Mouse (Mus musculus): ENCODE results near the gene Rnf7.
"Not testable (repeated sequence)": the region's sequence is repeated elsewhere in the genome, so short reads cannot be mapped to it uniquely, and the experiment has no call there.

Gene Rnf7

DNA sequence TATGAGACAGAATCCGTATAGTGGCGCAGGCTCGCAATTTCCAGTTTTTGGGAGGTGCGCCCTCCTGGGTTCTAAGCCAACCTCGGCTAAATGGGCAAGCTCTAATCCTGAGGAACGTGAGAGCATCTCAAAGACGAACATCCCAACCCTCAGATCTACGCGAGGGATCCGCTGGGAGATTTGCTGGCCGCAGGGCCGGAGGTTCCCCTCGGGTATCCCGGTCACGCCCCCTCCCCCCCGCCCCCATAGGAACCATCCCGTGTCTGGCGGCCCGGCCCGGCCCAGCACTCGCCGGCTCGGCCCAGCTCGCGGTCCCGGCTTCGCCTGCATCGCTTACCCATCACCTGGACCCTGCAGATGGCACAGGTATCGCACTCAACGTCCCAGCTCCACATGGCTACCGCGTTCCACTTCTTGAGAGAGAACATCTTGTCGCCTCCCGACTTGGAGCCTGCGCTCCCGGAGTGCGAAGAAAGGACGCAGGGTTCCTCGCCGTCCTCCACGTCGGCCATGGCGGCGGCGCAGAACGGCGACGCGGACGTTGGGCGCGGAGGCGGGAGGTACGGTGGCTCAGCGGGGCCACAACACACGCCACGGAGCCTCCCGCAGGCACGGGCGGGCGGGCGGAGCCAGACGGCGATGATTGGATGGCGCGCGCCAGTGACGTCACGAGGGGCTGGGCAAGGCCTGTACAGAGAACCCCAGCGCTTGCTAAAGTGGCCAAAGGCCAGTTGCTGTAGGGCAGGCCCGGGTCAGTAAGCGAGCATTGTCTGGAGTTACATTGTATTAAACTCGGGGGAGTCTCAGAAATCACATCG lies at the start of gene Rnf7:
TSS of gene Rnf7 (minus strand) at position 605 of the 818 bp plus-strand sequence.
- peak; percentile 98 for DNase-seq (ENCODE audit: low spot score)

DNA sequence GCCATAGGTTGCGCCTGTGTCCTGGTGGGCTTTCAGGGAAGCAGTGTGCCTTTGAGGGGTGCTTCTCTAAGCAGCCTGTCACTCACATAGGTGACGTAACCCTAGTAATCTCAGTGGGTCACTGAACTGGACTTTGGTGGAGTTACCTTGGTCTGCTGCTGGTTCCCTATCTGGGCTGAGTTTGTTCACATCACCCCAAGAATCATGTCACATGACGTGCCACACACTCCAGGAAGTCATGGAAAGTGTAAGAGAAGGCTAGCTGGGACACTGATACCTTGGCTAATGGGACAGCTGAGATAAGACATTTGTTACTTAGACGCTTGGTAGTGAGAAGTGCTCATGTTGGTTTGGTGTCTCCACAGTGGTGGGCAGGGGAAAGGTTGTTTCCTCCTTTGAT lies 47.5 kb upstream of the Rnf7 start:
- DNase-seq (ENCODE audit: low spot score) = no peak

DNA sequence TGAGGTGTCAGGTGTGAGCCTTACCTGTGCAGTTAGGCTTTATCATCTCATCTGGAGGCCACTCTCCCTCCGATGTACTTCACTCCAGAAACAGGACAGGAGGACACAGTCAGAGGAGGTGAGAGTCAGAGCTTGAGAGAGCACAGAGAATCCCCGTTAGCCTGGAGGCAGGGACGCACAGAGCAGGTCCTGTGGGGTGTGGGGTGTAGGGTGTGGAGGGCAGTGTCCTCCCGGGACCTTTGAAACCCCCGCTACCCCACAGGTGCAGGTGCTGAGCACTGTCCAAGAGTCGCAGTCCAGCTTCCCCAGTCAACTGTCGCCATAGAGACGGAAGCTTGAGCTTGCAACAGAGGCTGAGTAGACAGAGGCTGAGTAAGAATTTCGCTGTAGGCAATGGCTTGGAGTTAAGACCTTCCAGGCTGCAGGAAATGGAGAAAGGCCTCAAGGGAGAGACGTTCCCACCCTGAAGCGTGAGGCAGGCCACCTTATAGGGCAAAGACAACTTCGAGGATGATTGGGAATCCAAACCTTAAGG lies 46.6 kb upstream of the Rnf7 start, which contains the start of gene Gm28729:
TSS of gene Gm28729 (minus strand) at position 293 of the 535 bp plus-strand sequence.
- no peak for DNase-seq (ENCODE audit: low spot score)

DNA sequence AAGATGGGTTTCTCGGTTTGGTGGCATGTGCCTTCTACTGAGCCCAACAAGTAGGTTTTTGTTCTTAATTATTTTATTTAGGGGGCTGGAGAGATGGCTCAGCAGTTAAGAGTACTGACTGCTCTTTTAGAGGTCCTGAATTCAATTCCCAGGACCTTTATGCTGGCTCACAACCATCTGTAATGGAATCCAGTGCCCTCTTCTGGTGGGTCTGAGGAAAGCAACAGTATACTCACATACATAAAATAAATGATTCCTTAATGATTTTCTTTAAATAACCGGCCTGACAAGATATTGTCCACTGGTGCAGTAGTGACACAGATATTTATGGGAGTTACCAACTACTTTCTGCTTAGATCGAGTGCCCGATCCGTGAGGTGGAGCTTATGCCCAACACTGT lies 44.7 kb upstream of the Rnf7 start:
- no peak for DNase-seq (ENCODE audit: low spot score)

DNA sequence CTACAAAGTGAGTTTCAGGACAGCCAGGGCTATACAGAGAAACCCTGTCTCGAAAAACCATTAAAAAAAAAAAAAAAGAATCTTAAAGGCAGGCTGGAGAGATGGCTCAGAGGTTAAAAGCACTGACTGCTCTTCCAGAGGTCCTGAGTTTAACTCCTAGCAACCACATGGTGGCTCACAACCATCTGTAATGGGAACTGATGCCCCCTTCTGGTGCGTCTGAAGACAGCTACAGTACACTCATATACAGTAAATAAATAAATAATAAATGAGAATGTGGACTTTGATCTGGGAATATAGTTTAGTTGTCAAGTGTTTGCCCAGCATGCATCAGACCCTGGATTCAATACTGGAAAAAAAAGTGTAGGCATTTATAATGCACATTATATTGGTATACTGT lies 43.1 kb upstream of the Rnf7 start:
- not testable (repeated sequence) for DNase-seq (ENCODE audit: low spot score)

DNA sequence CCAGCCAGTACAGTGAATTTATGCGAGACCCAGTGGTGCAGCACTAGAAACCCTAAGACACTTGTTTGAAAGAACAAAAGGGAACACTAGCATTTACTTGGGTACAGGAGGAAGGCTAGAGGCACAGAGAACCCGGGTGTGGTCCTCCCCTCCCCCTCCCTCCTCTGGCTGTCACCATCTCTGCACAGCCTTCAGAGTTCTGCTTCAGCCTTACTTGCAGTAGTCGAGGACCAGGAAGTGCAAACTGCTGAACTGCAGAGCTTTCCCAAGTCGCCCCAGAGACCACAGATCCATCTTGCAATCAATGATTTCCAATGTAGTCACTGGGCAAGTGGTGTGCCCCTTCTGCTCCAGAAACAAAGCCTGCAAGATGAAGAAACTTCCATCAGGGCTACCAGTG lies 39.0 kb upstream of the Rnf7 start:
- no peak for DNase-seq (ENCODE audit: low spot score)

DNA sequence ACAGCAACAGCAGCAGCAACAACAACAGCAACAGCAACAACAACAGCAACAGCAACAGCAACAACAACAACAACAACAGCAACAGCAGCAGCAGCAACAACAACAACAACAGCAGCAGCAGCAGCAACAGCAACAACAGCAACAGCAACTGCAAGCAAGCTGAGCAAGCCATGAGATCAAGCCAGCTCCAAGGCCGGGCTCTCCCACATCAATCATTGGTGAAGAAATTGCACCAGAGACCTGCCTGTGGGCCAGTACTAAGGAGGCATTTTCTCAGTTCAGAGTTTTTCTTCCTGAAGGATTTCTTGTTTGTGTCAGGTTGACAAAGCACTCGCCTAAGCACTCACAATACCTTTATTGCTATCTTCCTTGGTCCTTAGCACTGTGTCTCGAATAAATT lies 38.3 kb upstream of the Rnf7 start:
- no peak for DNase-seq (ENCODE audit: low spot score)

DNA sequence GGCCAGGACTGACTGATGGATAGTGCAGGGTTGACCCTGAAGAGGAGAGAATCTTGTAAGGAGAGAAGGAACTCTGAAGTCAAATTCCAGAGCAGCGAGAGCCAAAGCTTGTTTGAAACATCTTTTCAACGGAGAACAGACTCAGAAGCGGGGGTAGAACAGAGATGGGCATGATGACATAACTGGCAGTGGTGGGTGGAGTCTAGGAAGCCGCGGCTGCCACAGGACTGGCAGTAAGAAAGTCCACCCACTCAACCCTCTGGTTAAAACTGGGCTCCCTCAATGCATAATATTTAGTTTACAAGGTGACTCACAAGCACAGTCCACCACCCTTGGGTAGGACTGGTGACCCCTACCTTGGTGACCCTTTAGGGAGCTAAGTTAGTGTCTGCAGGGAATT lies 37.3 kb upstream of the Rnf7 start:
- DNase-seq (ENCODE audit: low spot score) = no peak

DNA sequence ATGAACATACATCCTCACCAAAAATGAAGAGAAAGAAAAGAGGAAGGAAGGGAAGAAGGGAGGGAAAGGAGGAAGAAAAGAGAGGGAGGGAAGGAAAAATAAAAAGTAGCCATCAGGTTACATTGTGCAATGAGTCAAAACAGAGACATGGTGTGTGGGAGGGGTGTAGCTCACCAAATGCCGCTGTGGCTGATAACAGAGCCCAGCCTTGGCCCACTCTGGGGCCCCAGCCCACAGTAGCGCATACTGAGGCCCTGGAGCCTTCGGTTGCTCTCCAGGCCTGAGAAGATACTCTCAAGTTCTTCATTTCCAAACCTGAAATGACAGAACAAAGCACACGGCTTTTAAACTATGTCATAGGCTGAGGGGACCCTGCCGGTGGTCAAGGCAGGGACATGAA lies 35.8 kb upstream of the Rnf7 start:
- DNase-seq (ENCODE audit: low spot score) = no peak

DNA sequence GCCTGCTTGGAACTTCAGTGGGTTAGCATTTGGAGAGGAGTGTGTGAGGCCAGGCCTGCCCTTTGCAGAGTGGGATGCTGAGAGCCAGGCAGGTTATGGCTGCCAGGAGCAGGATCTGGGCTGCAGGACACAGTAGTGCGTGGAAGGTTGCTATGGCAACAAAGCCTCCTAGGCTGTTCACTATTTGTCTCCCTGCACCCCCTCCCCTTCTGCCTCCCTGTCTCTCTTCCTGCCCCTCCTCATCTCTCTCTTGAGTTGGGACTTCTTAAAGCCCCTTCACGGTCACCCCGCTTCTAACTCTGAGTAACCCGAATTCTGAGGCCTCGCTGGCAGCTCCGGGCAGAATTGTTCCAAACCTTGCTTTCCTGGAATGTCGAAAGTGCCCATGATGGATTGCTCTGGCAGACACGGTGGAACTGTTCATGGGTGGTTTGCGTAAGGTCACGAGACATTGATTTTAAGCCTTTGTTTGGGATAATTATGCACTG lies 27.6 kb upstream of the Rnf7 start:
- peak; percentile 21 for DNase-seq (ENCODE audit: low spot score)

DNA sequence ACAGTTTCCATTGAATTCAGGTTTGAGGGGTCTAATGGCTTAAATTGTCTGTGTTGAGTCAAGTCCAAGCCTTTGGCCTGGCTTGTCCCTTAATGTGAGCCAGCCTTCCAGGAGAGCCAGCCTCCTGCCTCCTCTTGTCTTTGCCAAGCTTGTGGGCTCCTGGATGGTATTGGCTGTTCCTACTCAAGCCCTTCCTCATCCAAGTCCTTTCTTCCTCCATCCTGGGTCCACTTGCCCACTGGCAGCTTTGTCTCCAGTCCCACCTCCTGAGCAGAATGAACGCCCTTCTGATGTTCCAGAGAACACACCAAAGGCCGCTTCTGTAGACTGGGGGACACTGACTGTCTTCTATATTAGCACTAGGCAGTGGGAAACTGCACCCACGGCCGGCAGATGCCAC lies 26.7 kb upstream of the Rnf7 start:
- no peak for DNase-seq (ENCODE audit: low spot score)

DNA sequence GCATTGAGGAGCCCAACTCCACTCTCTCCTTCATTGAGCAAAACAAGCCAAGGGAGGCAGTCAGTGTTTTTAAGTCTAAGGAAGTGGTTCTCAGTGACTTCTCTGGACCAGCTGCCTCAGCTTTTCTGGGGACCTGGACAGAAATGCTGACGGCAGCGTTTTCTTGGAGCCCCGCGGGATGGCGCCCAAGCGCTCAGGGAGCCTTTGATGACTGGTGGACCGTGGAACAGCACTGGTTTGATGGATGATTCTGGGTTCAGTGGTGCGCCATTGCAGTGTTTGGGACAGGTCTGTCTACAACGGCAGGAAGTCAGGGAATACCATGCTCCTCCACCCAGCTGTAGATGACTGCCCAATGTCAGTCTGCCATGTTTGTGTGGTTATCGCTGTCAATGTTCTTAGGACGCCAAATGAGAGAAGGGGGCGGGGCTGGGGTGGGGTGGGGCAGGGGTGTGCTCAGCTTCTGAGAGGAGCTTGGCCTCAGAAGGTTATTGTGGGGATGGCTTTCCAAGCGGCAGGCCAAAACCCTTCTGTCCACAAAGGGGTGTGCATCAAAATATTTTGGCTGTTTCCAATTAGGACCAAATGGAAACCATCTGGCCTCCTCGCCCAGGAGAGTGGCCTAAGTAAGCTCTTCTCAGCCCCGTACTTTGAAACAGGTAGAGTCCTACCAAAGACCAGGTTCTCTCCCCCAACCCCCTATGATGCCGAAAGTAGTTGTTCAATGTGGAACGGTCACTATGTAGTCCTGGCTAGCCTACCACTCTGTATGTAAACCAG lies 25.8 kb upstream of the Rnf7 start:
- no peak for DNase-seq (ENCODE audit: low spot score)

DNA sequence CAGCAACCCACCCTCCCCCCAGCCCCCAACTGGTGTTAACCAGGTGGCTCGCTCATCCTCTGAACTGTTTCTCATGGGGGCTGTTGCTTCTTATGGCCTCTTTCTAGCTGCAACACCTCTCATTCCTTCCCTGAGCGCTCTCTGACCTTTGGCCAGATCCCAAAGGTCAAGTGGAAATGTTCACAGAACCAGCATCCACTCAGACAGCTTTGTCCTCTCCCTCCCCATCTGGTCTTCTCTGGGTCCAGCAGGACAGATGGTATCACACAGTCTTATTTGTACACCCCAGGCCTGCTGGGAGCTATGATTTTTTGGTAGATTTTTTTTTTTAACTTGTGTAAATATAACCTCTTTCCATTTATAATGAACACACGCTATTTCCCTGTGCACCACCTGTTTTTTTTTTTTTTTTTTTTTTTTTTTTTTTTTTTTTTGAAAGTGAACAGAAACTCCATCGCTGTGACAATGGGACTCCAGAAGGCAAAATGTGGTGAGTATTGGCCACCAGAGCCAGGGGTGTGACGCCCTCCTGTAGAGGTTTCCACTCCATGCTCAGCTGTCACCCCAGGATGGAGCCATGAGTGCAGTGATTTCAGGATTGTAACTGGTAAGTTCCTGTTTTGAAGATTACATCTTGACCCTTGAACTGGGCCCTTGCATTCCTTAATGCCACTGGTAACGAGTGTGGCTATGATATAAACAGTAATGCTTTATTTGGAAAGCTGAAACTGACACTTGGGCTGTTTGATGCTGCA lies 24.6 kb upstream of the Rnf7 start:
- no peak for DNase-seq (ENCODE audit: low spot score)

DNA sequence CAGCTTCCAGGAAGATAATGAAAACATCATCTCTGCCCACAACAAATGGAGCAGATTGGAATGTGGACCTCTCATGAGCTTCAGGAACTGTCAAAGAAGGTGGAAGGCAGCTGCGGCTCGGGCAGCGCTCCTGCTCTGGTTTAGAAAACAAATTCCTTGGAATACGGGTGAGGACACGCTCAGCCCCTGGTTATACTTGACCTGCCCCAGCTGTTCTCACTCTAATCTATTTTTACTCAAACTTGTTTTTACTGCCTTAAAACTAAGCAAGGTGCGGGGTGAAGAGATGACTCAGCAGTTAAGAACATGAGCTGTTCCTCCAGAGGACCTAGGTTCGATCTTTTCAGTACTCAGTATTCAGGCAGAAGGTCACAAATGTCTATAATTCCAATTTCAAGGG lies 22.7 kb upstream of the Rnf7 start:
- DNase-seq (ENCODE audit: low spot score) = peak; percentile 24

DNA sequence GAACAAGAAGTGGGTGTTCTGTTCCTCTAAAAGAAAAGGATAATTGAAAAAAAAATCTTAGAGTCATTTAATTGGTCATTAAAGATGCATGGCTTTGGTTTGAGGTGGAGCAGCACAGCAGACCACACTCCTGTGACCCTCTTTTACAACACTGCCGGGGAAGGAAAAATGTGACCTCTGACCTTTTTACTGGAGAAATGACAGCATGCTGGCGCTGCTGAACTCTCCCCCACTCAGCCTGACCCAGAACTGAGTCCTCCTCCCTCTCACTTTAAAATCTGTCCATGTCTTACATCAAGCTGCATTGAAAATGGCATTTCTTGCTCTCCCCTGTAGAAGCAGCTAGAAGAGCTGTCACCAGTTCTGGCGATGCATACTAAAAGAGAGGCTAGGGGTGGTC lies 14.7 kb upstream of the Rnf7 start:
- DNase-seq (ENCODE audit: low spot score) = no peak

DNA sequence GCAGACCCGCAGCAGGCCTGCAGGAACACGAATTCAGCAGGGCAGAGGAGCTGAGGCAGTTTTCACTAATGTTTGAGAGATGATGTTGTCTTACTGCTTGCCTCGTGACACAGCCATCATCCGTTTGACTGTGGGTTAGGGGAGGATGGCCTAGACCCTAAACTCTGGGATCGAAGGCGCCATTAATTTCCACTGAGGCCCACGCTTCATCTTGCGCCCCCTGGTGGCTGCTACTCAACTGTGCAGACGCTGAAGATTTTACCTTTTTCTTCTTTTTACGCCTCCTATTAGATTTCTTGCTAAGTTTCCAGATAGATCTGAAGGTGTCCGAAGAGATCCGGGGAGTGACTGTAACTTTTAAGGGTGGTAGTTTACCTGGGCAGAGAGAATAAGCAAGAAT lies 13.3 kb upstream of the Rnf7 start:
- DNase-seq (ENCODE audit: low spot score) = no peak

DNA sequence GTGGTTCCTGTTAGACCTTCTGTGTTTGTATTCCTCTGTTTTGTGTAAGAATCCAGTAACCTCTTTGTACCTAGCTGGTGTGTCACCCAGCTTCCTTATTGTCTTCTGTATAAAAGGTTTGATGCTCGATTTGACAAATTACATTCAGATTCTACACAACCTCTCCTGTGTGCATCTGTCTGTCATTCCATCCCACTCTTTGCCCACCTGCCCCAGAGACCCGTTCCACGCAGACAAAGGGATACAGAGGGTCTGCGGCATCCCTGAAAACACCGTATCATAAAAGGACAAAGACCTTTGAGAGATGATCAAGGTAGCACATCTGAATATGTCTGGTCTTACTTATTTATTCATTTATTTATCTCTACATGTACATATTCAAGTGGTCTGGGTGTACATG lies 9.4 kb upstream of the Rnf7 start:
- DNase-seq (ENCODE audit: low spot score) = not testable (repeated sequence)

DNA sequence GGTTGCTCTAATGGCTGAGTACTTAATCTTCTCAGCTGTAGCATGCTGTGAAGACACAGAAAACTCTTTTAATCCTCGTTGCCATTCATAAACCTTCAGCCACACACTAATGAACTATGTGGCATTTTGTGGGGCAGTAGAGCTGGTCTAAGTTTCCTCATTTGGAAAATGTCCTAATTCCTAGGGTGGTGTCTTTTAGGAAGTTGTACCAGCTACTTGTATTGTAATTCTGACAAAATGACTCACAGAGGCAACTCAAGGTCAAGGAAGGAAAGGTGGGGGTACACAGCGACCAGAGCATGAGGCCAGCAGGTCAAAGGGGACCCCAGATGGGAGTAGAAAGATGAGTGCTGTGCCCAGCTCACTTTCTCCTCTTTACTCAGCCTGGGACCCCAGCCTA lies 5.2 kb upstream of the Rnf7 start:
- no peak for DNase-seq (ENCODE audit: low spot score)

DNA sequence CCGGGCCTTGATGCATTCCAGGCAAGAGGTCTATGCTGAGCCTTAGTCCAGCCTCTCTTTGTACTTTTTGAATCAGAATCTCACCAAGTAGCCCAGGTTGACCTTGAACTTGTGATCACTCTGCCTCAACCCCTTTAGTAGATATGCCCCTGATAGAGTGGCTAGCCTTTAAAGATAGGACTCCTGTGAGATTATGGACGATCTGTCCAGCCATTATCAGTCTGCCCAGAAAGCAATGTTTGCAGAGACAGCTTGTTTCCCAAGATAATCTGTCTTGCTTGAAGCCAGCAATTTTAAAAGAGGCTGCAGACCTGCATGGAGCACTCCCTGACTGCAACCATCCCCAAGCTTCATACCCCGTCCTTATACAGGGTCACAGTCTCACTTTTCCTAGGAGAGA lies 4.6 kb upstream of the Rnf7 start:
- peak; percentile 11 for DNase-seq (ENCODE audit: low spot score)

DNA sequence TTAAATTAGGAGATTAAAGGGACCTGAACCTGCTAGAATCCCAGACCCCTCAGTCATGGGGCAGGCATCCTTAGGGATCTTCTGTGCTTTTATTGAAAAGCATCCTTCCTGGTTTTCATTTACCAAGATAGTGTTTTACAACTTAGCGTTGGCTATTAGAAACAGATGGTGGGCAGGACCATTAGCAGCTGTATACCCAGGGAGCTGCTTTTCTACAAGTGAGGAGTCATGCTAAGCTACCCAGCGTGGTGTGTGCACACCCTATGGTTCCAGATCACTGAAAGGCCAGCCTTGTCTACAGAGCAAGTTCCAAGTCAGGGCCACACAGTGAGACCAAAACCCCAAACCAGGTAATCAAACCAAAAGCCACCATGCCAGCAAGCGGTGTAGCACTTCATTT lies 6.1 kb downstream of the Rnf7 start:
- DNase-seq (ENCODE audit: low spot score) = no peak

DNA sequence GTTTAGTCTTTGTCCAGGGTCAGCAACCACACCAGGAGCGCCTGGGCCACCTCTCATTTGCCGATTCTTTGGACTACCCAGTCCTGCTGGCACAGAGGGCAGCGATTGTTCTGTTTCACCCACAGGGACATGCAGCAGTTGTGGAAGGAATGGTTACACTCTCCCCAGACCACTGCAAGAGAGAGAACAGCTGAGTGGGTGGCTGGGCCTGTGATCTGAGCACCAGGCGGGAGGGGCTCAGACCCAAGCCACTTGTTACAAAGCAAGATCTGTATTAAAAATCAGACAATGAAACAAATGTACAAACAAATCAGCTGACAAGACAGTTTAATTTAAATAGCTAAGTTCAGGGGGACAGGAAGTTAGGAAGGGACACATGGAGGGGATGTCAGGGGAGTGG lies 6.8 kb downstream of the Rnf7 start:
- not testable (repeated sequence) for DNase-seq (ENCODE audit: low spot score)

DNA sequence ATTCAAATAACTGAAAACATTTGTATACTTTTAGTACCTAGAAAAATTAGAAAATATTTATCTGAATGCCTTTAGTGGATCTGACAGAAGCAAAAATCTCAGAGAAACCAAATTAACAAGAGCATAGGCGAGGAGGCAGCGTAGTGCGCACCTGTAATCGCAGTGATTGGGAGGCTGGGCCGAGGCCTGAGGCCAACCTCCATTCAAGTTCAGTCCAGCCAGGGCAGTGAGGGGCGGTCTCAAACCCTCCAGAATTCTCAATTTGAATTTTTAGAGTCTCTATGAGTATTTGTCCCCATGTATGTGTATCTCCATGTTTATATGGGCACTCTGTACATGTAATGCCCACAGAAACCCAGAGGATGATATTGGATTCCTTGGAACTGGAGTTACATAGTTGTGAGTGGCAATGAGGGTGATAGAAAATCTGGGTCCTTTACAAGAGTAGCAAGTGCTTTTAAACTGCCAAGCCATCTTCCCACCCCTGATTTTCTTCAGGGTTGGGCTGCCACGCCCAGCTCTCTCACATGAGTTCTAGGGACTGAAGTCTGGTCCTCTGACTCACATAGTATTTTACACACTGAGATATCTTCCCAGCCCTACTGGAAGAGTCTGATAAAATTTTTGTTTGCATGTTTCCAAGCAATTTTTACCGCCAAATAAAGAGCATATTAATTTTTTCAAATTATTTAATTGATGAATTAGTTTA lies 8.1 kb downstream of the Rnf7 start:
- no peak for DNase-seq (ENCODE audit: low spot score)
